9 mouse cellular contexts compared by ENCODE assay signal in the genomic region with DNA sequence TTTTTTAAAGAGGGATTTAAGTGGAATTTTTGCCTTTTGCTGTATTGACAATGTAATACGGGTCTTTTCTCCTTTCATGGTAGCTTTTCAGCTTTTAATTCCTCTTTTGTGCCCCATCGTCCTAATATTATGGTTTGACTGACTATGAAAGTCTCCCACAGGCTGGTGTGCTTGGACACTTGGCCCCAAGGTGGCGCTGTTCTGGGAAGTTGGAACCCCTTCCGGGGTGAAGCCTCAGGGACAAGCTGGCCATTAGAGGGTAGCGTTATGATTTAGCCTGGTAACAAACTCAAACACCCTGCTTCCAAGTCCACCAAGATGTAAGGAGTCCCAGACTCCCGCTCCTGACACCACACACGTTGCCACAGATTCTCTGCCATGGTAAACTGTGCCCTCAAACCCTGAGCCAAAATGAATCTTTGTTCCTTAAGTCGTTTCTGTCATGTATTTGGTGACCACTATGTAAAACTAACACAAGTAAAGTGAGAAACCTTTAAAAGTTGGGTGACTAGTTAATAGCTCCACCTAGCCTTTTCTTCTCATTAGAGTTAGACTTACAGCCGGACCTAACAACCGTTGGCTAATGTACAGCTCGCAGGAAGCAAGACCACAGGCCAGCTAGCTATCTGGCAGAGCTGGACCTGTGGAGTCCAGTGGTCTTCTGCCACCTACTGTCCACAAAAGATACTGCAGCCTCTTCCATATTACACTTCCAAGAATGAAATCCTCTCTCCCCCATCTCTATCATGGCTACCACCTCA. TPM values are rescaled to one million over a fixed set of nuclear protein-coding genes. Genes with fewer than 3 reads are reported as not detected.
DNase-seq lines count a peak whose midpoint lies in the region; ATAC-seq and TF ChIP-seq lines count a peak whose summit lies in the region.
"Had no signal": no experiment of that assay in that cellular context is flagged by ENCODE, and none has a peak within 500 bp of the region (broad histone marks: within the 10 kb centered on the region; RNA-seq: fewer than 3 reads in every experiment).

No protein-coding gene starts in this region.

- no peaks in the 10 kb centered on the region for H3K9me3 ChIP-seq in midbrain, embryonic 14.5 days (ENCODE audit: control insufficient read depth, low read length)
- no peaks in the 10 kb centered on the region for H3K9me3 ChIP-seq in midbrain, embryonic 13.5 days
- H3K9me3 ChIP-seq in hindbrain, embryonic 13.5 days: no peaks in the 10 kb centered on the region
- no peaks in the 10 kb centered on the region for H3K9me3 ChIP-seq in limb, embryonic 14.5 days (ENCODE audit: control insufficient read depth, low read length)
- H3K9me3 ChIP-seq: limb, embryonic 15.5 days had no signal

- H3K9ac ChIP-seq in midbrain, embryonic 14.5 days (replicated peaks; ENCODE audit: low read length): no peak overlapping the region
- no peak overlapping the region for H3K9ac ChIP-seq in midbrain, embryonic 13.5 days (replicated peaks)
- H3K9ac ChIP-seq in hindbrain, embryonic 13.5 days: no peak overlapping the region
- H3K9ac ChIP-seq in limb, embryonic 14.5 days (ENCODE audit: low read depth, low read length, severe bottlenecking): no peak overlapping the region
- H3K9ac ChIP-seq: limb, embryonic 15.5 days had no signal

- H3K27me3 ChIP-seq in midbrain, embryonic 14.5 days (ENCODE audit: control insufficient read depth, insufficient read depth, low read length): no peaks in the 10 kb centered on the region
- H3K27me3 ChIP-seq in midbrain, embryonic 13.5 days: 0 out of 2 replicates have a peak, but pooled peaks cover 7% of the 10 kb centered on the region
- H3K27me3 ChIP-seq in hindbrain, embryonic 13.5 days: peaks cover 8% of the 10 kb centered on the region; the same call in 1 of the 2 replicates
- no peaks in the 10 kb centered on the region for H3K27me3 ChIP-seq in limb, embryonic 14.5 days (ENCODE audit: control insufficient read depth, insufficient read depth, low read length)
- H3K27me3 ChIP-seq: limb, embryonic 15.5 days had no signal

- no peak overlapping the region for H3K4me2 ChIP-seq in midbrain, embryonic 14.5 days (ENCODE audit: low read length)
- H3K4me2 ChIP-seq in midbrain, embryonic 13.5 days (replicated peaks): no peak overlapping the region
- H3K4me2 ChIP-seq in hindbrain, embryonic 13.5 days: no peak overlapping the region
- H3K4me2 ChIP-seq in limb, embryonic 14.5 days (replicated peaks; ENCODE audit: low read depth, low read length, severe bottlenecking): no peak overlapping the region
- H3K4me2 ChIP-seq: limb, embryonic 15.5 days had no signal

- WGBS in midbrain, embryonic 14.5 days: 47% methylated on average over 11 of the region's 11 CpGs
- 49% methylated on average over 11 of the region's 11 CpGs for WGBS in midbrain, embryonic 13.5 days
- 54% methylated on average over 11 of the region's 11 CpGs for WGBS in hindbrain, embryonic 13.5 days
- WGBS in limb, embryonic 14.5 days: 49% methylated on average over 11 of the region's 11 CpGs

- no peaks in the 10 kb centered on the region for H3K36me3 ChIP-seq in midbrain, embryonic 14.5 days (ENCODE audit: control insufficient read depth, insufficient read depth, low read length)
- H3K36me3 ChIP-seq in midbrain, embryonic 13.5 days: no peaks in the 10 kb centered on the region
- no peaks in the 10 kb centered on the region for H3K36me3 ChIP-seq in hindbrain, embryonic 13.5 days
- H3K36me3 ChIP-seq in limb, embryonic 14.5 days (ENCODE audit: control insufficient read depth, insufficient read depth, low read length): no peaks in the 10 kb centered on the region
- H3K36me3 ChIP-seq: limb, embryonic 15.5 days had no signal

- ATAC-seq in midbrain, embryonic 14.5 days (ENCODE audit: low FRiP score, low TSS enrichment): no peak
- no peak for ATAC-seq in midbrain, embryonic 13.5 days
- ATAC-seq in hindbrain, embryonic 13.5 days (ENCODE audit: low FRiP score): 0 out of 2 replicates have a peak, but pooled peaks have one; percentile 32
- ATAC-seq in limb, embryonic 14.5 days (ENCODE audit: low FRiP score, low read depth): peak; percentile 68; the same call in 1 of the 2 replicates

- DNase-seq in adrenal gland, adult 18-20 months (ENCODE audit: low spot score in 2 of 2): peak; percentile 28 to 45
- DNase-seq in adrenal gland, postnatal 4 days (ENCODE audit: low spot score in 2 of 2): no peak
- DNase-seq in midbrain, embryonic 14.5 days: peak; percentile 77
- peak; percentile 4 for DNase-seq in c-Kit-positive CD71-positive TER-119-negative erythroid progenitor cells, embryonic 14.5 days (ENCODE audit: low read depth)
- DNase-seq in limb, embryonic 14.5 days (ENCODE audit: low spot score): peak; percentile 63
- DNase-seq in skeletal muscle tissue, adult 2 months (ENCODE audit: low read depth, low spot score): peak; percentile 36

- no peak for TF ChIP-seq POLR2A in limb, embryonic 14.5 days (IDR thresholded peaks at IDR 0.05; ENCODE audit: borderline replicate concordance, extremely low read depth, insufficient read depth, insufficient read length)

- no peaks in the 10 kb centered on the region for H3K4me1 ChIP-seq in midbrain, embryonic 14.5 days (ENCODE audit: control insufficient read depth, insufficient read depth, low read length)
- H3K4me1 ChIP-seq in midbrain, embryonic 13.5 days (replicated peaks): no peaks in the 10 kb centered on the region
- H3K4me1 ChIP-seq in hindbrain, embryonic 13.5 days (replicated peaks): no peaks in the 10 kb centered on the region
- H3K4me1 ChIP-seq in limb, embryonic 14.5 days (ENCODE audit: control insufficient read depth, insufficient read depth, low read length): no peaks in the 10 kb centered on the region
- H3K4me1 ChIP-seq: limb, embryonic 15.5 days had no signal

- no peak overlapping the region for H3K4me3 ChIP-seq in midbrain, embryonic 14.5 days (replicated peaks; ENCODE audit: low read depth, low read length)
- H3K4me3 ChIP-seq in midbrain, embryonic 13.5 days (replicated peaks): no peak overlapping the region
- H3K4me3 ChIP-seq in hindbrain, embryonic 13.5 days: no peak overlapping the region
- H3K4me3 ChIP-seq in limb, embryonic 14.5 days (replicated peaks; ENCODE audit: low read length): no peak overlapping the region
- H3K4me3 ChIP-seq: limb, embryonic 15.5 days had no signal

- H3K27ac ChIP-seq in midbrain, embryonic 14.5 days (replicated peaks; ENCODE audit: low read depth, low read length): no peak overlapping the region
- H3K27ac ChIP-seq in midbrain, embryonic 13.5 days: no peak overlapping the region
- no peak overlapping the region for H3K27ac ChIP-seq in hindbrain, embryonic 13.5 days
- H3K27ac ChIP-seq in limb, embryonic 14.5 days (replicated peaks; ENCODE audit: low read depth, low read length): no peak overlapping the region
- H3K27ac ChIP-seq: limb, embryonic 15.5 days had no signal

RNA-seq across cellular contexts. Expression of a gene that starts 54.4 kb away (rescaled TPM):
- total RNA-seq in adrenal gland, adult 18-20 months (2021): not detected
- not detected for total RNA-seq in adrenal gland, postnatal 4 days (2021)
- polyA plus RNA-seq in midbrain, embryonic 14.5 days (2014; fragmentation: Nextera tagmentation; extraction: Ambion mirVana): not detected in 2 replicates
- polyA plus RNA-seq in midbrain, embryonic 13.5 days (2015; fragmentation: Nextera tagmentation; extraction: Ambion mirVana): 0.07 TPM in 1 of 2 replicates, not detected in the other
- polyA plus RNA-seq in hindbrain, embryonic 13.5 days (2015; fragmentation: Nextera tagmentation; extraction: Ambion mirVana): not detected in 2 replicates
- polyA plus RNA-seq in limb, embryonic 14.5 days (2012; rRNA removed): 0.05 TPM in 1 of 2 replicates, not detected in the other
- polyA plus RNA-seq in limb, embryonic 14.5 days (2014; fragmentation: Nextera tagmentation; extraction: Ambion mirVana): not detected in 2 replicates

Comparison
In these comparisons a context has a peak if more than half of its experiments do, and no peak if none do; other contexts are left out.
1. DNase-seq: peak in adrenal gland, adult 18-20 months (2 of 2), midbrain, embryonic 14.5 days (single experiment), c-Kit-positive CD71-positive TER-119-negative erythroid progenitor cells, embryonic 14.5 days (single experiment), limb, embryonic 14.5 days (single experiment) and skeletal muscle tissue, adult 2 months (single experiment); none in adrenal gland, postnatal 4 days (0 of 2).
2. ATAC-seq: peak in hindbrain, embryonic 13.5 days (single experiment) and limb, embryonic 14.5 days (single experiment); none in midbrain, embryonic 14.5 days (single experiment) and midbrain, embryonic 13.5 days (single experiment).